Mouse (Mus musculus) thymus, adult 2 months (tissue): ENCODE measurements around the gene Pum1.

Source experiments
- CTCF ChIP-seq: fragments of 200-500 bp; IDR thresholded peaks from 2 replicates; pipeline ENCODE4 v1.5.1; 2012; ENCODE audit warnings: mild to moderate bottlenecking, control low read depth, low read length, moderate library complexity, borderline replicate concordance; ENCODE audit not compliant: control insufficient read depth, poor library complexity, insufficient read depth; ENCODE audit errors: extremely low read depth
- POLR2A ChIP-seq: fragments of 200-500 bp; IDR thresholded peaks from 2 replicates; pipeline ENCODE4 v1.6.1; 2012; ENCODE audit warnings: mild to moderate bottlenecking, low read length, control low read depth, moderate library complexity; ENCODE audit not compliant: control insufficient read depth, poor library complexity, insufficient read depth; ENCODE audit errors: extremely low read depth

DNA sequence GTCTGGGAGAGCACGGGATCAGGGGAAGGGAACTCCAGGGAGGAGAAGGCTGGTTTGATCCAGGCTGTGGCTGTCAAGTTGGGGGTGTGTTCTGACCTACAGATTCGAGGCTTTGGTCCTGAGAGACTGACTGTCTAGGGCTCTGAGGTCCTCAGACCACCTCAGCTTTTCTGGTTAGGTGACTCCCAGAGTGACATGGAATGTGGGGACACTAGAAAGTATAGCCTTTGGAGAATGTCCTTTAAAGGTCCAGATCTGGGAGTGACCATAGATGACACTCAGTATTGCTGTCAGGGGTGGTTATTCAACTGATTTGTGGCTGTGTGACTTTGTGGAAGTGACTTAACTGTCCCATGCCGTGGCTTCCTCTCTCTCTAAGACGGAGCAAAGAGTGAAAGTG lies 131.7 kb downstream of the Pum1 start:
- TF ChIP-seq POLR2A (no peak), CTCF (no peak)
